13 mouse cellular contexts compared by ENCODE assay signal in the genomic region with DNA sequence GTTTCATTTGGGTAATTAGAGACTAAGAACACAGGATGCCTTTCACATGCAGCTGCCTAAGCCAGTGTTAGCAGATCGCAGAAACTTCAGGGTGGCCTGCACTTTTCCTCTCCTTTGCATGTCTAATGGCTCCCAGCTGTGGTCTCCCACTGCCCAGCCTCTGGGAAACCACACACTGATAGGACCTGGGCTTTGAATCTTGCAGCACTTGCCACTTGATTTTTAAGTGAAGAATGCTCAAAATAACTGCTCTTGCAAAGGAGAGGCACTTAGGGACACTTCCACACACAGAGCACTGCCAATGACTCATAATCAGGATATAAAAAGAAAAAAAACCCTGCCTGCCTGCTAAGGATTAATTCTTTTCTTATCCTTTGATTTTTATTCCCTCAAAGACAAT.
DNase-seq lines count a peak whose midpoint lies in the region; ATAC-seq and TF ChIP-seq lines count a peak whose summit lies in the region.
"Had no signal": no experiment of that assay in that cellular context is flagged by ENCODE, and none has a peak within 500 bp of the region (broad histone marks: within the 10 kb centered on the region; RNA-seq: fewer than 3 reads in every experiment).

No protein-coding gene starts in this region.

- peaks cover 2% of the 10 kb centered on the region; the same call in 1 of the 2 replicates for H3K4me1 ChIP-seq in embryonic fibroblast, embryonic 13.5 days (ENCODE audit: control insufficient read depth, insufficient read depth, low read length)
- H3K4me1 ChIP-seq in hindbrain, embryonic 13.5 days (replicated peaks): no peaks in the 10 kb centered on the region
- H3K4me1 ChIP-seq: forebrain, embryonic 15.5 days; neural tube, embryonic 12.5 days had no signal

- H3K4me2 ChIP-seq in hindbrain, embryonic 13.5 days: no peak overlapping the region
- H3K4me2 ChIP-seq: forebrain, embryonic 15.5 days; neural tube, embryonic 12.5 days had no signal

- no peak for TF ChIP-seq POLR2A in brain, embryonic 14.5 days (IDR thresholded peaks at IDR 0.05; ENCODE audit: borderline replicate concordance, extremely low read depth, insufficient read depth, insufficient read length, poor library complexity, severe bottlenecking)
- TF ChIP-seq POLR2A in embryonic fibroblast, embryonic 13.5 days (IDR thresholded peaks at IDR 0.05; ENCODE audit: low read depth, low read length): no peak

- H3K9ac ChIP-seq in hindbrain, embryonic 13.5 days: no peak overlapping the region
- H3K9ac ChIP-seq: forebrain, embryonic 15.5 days; neural tube, embryonic 12.5 days had no signal

- H3K4me3 ChIP-seq in embryonic fibroblast, embryonic 13.5 days (ENCODE audit: insufficient read depth, low read length): no peak overlapping the region
- no peak overlapping the region for H3K4me3 ChIP-seq in hindbrain, embryonic 13.5 days
- H3K4me3 ChIP-seq: forebrain, embryonic 15.5 days; megakaryocyte, embryonic 14.5 days; neural tube, embryonic 12.5 days had no signal

- no peaks in the 10 kb centered on the region for H3K36me3 ChIP-seq in hindbrain, embryonic 13.5 days
- H3K36me3 ChIP-seq: forebrain, embryonic 15.5 days; neural tube, embryonic 12.5 days had no signal

- H3K9me3 ChIP-seq in hindbrain, embryonic 13.5 days: no peaks in the 10 kb centered on the region
- H3K9me3 ChIP-seq: forebrain, embryonic 15.5 days; megakaryocyte, embryonic 14.5 days; neural tube, embryonic 12.5 days had no signal

- 41% methylated on average over 1 of the region's 1 CpGs for WGBS in hindbrain, embryonic 13.5 days

- no peak for TF ChIP-seq CTCF in brain, embryonic 14.5 days (IDR thresholded peaks at IDR 0.05; ENCODE audit: borderline replicate concordance, extremely low read depth, insufficient read depth, insufficient read length)
- no peak for TF ChIP-seq CTCF in embryonic fibroblast, embryonic 13.5 days (IDR thresholded peaks at IDR 0.05; ENCODE audit: borderline replicate concordance, insufficient read depth, low read length)

- peak overlapping the region; percentile 12; the same call in 1 of the 2 replicates for H3K27ac ChIP-seq in embryonic fibroblast, embryonic 13.5 days (ENCODE audit: insufficient read depth, low read length)
- no peak overlapping the region for H3K27ac ChIP-seq in hindbrain, embryonic 13.5 days
- H3K27ac ChIP-seq: forebrain, embryonic 15.5 days; neural tube, embryonic 12.5 days had no signal

- DNase-seq in layer of hippocampus, postnatal 10 days (ENCODE audit: low spot score in 2 of 2): peak; percentile 8 to 13
- DNase-seq in layer of hippocampus, postnatal 25 days (ENCODE audit: extremely low spot score in 1 of 2, low spot score in 1 of 2): no peak
- peak; percentile 29 for DNase-seq in brain, embryonic 14.5 days (ENCODE audit: low read depth)
- DNase-seq in lung, postnatal 25 days (ENCODE audit: low spot score): peak; percentile 24
- no peak for DNase-seq in spleen, adult 12 weeks (ENCODE audit: low spot score)
- DNase-seq in heart, adult 8-10 months (ENCODE audit: low spot score): no peak
- DNase-seq: cerebellum, adult 11-12 months; thymus, postnatal 14 days had no signal

- H3K27me3 ChIP-seq in hindbrain, embryonic 13.5 days: no peaks in the 10 kb centered on the region
- H3K27me3 ChIP-seq: forebrain, embryonic 15.5 days; neural tube, embryonic 12.5 days had no signal

- ATAC-seq in hindbrain, embryonic 13.5 days (ENCODE audit: low FRiP score): no peak
- ATAC-seq: forebrain, embryonic 15.5 days had no signal

Comparison
In these comparisons a context has a peak if more than half of its experiments do, and no peak if none do; other contexts are left out.
1. DNase-seq: peak in layer of hippocampus, postnatal 10 days (2 of 2), brain, embryonic 14.5 days (single experiment) and lung, postnatal 25 days (single experiment); none in layer of hippocampus, postnatal 25 days (0 of 2), spleen, adult 12 weeks (single experiment) and heart, adult 8-10 months (single experiment).